Mouse (Mus musculus): ENCODE data around the gene Nmb.

Gene Nmb

GRCm38 (mm10) chr7:80860729-80861274 is 44.1 kb downstream of the Nmb start, which contains the start of gene Zscan2:
Zscan2 (plus strand) TSS chr7:80860920.
- peak; percentile 90 to 93 for DNase-seq (ENCODE audit: low spot score in 2 of 2)

- peak in 1 of 2 experiments; percentile 42 for DNase-seq (ENCODE audit: low spot score in 2 of 2)
Observed at GRCm38 (mm10) chr7:80860227-80860626, 44.6 kb downstream of the Nmb start.

GRCm38 (mm10) chr7:80857181-80857580 is 47.7 kb downstream of the Nmb start:
- peak; percentile 68 to 89 for DNase-seq (ENCODE audit: low spot score in 2 of 2)

GRCm38 (mm10) chr7:80855316-80855715 is 49.6 kb downstream of the Nmb start:
- DNase-seq (ENCODE audit: low spot score in 2 of 2) = peak in 1 of 2 experiments; percentile 30

- DNase-seq (ENCODE audit: low spot score in 2 of 2) = no peak
Observed at GRCm38 (mm10) chr7:80853218-80853617, 51.7 kb downstream of the Nmb start.

Data from frontal cortex, postnatal 36 days (tissue).